Mouse (Mus musculus) heart, embryonic 14.5 days (tissue): ENCODE measurements around the gene Ifi213. TPM values are rescaled to one million over a fixed set of nuclear protein-coding genes. Genes with fewer than 3 reads are reported as not detected.
"Not testable (repeated sequence)": the region's sequence is repeated elsewhere in the genome, so short reads cannot be mapped to it uniquely, and the experiment has no call there.

ENCODE experiments used
- ATAC-seq: fragments of 200-750 bp; cut with Nextera tagmentation; 2 replicates; pipeline ENCODE4 v1.8.0; 2017; ENCODE audit warnings: low read depth, moderate TSS enrichment; ENCODE audit not compliant: insufficient number of reproducible peaks, insufficient read depth, low FRiP score
- H3K27ac ChIP-seq, 2 experiments: fragments of 200-500 bp in 1 of 2; fragments of 300-500 bp in 1 of 2; sonication (generic) in 1 of 2; replicated peaks in 1 of 2; 2 replicates each; pipeline ENCODE4 v1.5.1; 2012 to 2014; ENCODE audit warnings: low read depth in 2 of 2, low read length in 2 of 2, control low read depth in 1 of 2, mild to moderate bottlenecking in 1 of 2, mixed read lengths in 1 of 2; ENCODE audit not compliant: control insufficient read depth in 1 of 2, insufficient read depth in 1 of 2
- H3K27me3 ChIP-seq: fragments of 300-500 bp; sonication (generic); 2 replicates; pipeline ENCODE4 v1.6.1; 2014; ENCODE audit warnings: mild to moderate bottlenecking, low read length, control low read depth; ENCODE audit not compliant: control insufficient read depth, insufficient read depth
- H3K36me3 ChIP-seq: fragments of 300-500 bp; sonication (generic); 2 replicates; pipeline ENCODE4 v1.6.1; 2014; ENCODE audit warnings: mild to moderate bottlenecking, control low read depth, low read length, mixed read lengths; ENCODE audit not compliant: control insufficient read depth, insufficient read depth
- H3K4me1 ChIP-seq, 2 experiments: fragments of 200-500 bp in 1 of 2; fragments of 300-500 bp in 1 of 2; sonication (generic) in 1 of 2; 2 replicates each; pipeline ENCODE4 v1.6.1; 2012 to 2014; ENCODE audit warnings: low read length in 2 of 2, control low read depth in 1 of 2, mixed read lengths in 1 of 2; ENCODE audit not compliant: control insufficient read depth in 2 of 2, insufficient read depth in 2 of 2
- H3K4me2 ChIP-seq: fragments of 300-500 bp; sonication (generic); 2 replicates; pipeline ENCODE4 v1.6.1; 2014; ENCODE audit warnings: mild to moderate bottlenecking, low read length
- H3K4me3 ChIP-seq, 2 experiments: fragments of 200-500 bp in 1 of 2; fragments of 300-500 bp in 1 of 2; sonication (generic) in 1 of 2; 2 replicates each; pipeline ENCODE4 v1.5.1; 2012 to 2014; ENCODE audit warnings: low read length in 2 of 2, mild to moderate bottlenecking in 2 of 2, control low read depth in 1 of 2, low read depth in 1 of 2, moderate library complexity in 1 of 2; ENCODE audit not compliant: control insufficient read depth in 1 of 2, insufficient read depth in 1 of 2
- H3K9ac ChIP-seq: fragments of 300-500 bp; sonication (generic); 2 replicates; pipeline ENCODE4 v1.6.1; 2014; ENCODE audit warnings: mild to moderate bottlenecking, low read length
- H3K9me3 ChIP-seq: fragments of 300-500 bp; sonication (generic); 2 replicates; pipeline ENCODE4 v1.6.1; 2016; ENCODE audit warnings: low read length, control low read depth; ENCODE audit not compliant: control insufficient read depth
- WGBS: fragments of 180-500 bp; shearing (Covaris S2); extraction: QIAGEN DNeasy Blood & Tissue Kit; methylation state at CpG from one replicate; pipeline ENCODE4 v1.1.7; 2014; 5-methylcytosine and 5-hydroxymethylcytosine counted together
- polyA plus RNA-seq: library from polyadenylated mRNA; unstranded; fragments of >200 nt; fragmentation: Nextera tagmentation; extraction: Ambion mirVana; gene quantifications from 2 replicates; pipeline ENCODE4 v1.2.1, GENCODE M21; 2014

Ifi213 gene
- polyA plus RNA-seq = 0.22 TPM in 1 of 2 replicates, not detected in the other

DNA sequence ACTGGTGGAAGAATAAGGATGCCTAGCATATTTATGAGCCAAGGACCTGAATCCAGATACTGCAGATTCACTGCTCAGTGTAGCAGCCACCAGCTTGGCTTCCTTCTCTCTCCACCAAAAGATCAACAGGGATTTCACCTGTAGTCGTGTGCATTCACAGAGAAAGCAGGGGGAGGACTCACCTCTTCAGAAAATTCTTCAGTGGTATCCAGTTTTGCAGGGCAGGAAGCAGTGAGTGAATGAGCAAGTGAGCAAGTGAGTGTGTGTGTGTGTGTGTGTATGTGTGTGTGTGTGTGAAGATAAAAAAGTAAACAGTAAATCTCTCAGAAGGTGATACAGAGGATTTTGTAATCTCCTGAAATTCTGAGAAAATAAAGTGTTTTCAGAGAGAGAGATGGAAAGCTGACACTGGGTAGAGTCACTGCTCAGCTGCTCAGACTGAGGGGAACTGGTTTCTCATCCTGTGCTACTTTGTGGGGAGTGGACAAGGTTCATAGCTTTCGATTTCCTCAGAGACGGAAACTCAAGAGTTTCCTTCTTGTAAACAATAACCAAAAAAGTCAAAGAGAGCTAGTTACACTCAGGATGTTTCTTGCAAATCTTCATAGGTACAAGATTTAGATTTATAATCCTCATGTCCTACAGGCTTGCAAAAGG is at the start of gene Ifi213:
Ifi213 (minus strand) TSS at position 437 of the 657 bp plus-strand sequence.
- H3K4me2 ChIP-seq, H3K9ac ChIP-seq, H3K4me3 ChIP-seq, H3K36me3 ChIP-seq, ATAC-seq, H3K4me1 ChIP-seq, H3K27ac ChIP-seq, H3K27me3 ChIP-seq, H3K9me3 ChIP-seq: not testable (repeated sequence)
- WGBS = 62% methylated on average over 3 of the region's 3 CpGs

DNA sequence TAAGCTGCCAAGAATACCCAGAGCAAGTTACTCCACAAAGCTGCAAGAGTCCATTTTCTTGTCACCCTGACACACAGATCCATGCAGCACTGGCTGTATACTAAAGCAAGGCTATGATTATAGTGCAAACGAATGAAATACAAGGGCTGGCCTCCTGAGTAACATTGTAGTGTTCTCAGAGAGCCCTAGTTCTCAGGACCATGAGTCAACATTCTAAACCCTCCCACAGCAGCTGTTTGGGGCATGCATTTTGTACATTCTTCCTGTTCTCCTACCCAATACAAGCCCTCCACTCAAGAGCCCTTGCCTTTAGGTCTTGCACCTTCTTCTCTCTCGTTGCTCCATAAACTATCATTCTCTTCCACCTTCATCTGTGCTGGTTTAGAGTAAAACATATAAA is 46.3 kb upstream of the Ifi213 start:
- no peaks in the 10 kb centered on the region for H3K4me1 ChIP-seq
- no peaks in the 10 kb centered on the region for H3K36me3 ChIP-seq
- no peak overlapping the region for H3K9ac ChIP-seq
- H3K9me3 ChIP-seq = no peaks in the 10 kb centered on the region
- ATAC-seq = no peak
- WGBS = 81% methylated on average over 2 of the region's 2 CpGs
- H3K4me2 ChIP-seq = no peak overlapping the region
- no peak overlapping the region for H3K27ac ChIP-seq
- H3K4me3 ChIP-seq = no peak overlapping the region
- no peaks in the 10 kb centered on the region for H3K27me3 ChIP-seq

DNA sequence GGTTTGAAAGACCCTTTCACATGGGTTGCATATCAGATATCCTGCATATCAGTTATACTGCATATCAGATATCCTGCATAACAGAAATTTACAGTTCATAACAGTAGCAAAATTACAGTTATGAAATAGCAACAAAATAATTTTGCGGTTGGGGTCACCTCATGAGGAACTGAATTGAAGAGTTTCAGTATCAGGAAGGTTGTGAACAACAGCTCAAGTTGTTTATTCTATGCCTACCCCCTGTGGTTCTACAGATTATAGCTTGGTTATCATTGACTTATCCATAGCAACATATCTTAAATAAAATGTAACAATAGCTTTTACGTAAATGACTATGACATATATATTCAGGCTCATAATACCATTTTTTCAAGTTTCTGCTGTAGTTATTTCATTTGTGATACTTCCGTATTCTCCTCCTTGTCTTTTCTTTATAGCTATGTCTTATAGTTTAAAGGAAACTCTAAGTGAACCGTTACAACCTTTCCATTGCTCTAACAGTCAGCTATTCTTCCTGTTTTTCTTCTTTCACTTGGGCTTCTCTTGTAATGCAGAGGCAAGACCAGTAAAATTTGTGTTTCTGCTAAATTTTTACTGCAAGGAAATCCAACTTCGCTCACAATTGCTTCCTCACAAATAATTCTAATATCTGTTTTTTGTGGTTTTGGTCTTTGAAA is 35.0 kb upstream of the Ifi213 start:
- no peaks in the 10 kb centered on the region for H3K9me3 ChIP-seq
- no peak overlapping the region for H3K9ac ChIP-seq
- no peak overlapping the region for H3K4me3 ChIP-seq
- no peaks in the 10 kb centered on the region for H3K36me3 ChIP-seq
- no peak for ATAC-seq
- no peak overlapping the region for H3K4me2 ChIP-seq
- no peak overlapping the region for H3K27ac ChIP-seq
- H3K4me1 ChIP-seq = no peaks in the 10 kb centered on the region
- H3K27me3 ChIP-seq = no peaks in the 10 kb centered on the region
- 80% methylated on average over 5 of the region's 5 CpGs for WGBS

DNA sequence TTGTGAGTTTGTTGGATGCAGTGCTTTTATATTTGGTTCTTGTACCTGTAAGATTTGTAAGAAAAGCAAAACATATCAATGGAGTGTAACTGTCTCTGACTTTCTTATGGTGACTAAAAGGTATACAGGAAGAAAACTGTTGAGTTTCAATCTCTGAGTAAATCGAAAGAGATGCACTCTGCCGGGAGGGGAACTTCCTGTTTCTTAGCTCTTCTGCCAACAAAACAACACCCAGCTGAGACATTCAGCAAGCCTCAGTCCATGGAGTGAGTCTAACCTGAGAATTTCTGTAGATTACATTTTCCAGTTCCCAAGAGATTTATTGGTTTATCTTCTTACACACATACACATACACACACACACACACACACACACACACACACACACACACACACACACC is 31.5 kb upstream of the Ifi213 start, which contains the start of gene Ifi209:
Ifi209 (plus strand) TSS at position 296 of the 400 bp plus-strand sequence.
- H3K9me3 ChIP-seq, H3K4me3 ChIP-seq, H3K4me1 ChIP-seq, H3K27me3 ChIP-seq, H3K4me2 ChIP-seq, H3K36me3 ChIP-seq, H3K27ac ChIP-seq, ATAC-seq, H3K9ac ChIP-seq: not testable (repeated sequence)
- WGBS = 51% methylated on average over 2 of the region's 2 CpGs

DNA sequence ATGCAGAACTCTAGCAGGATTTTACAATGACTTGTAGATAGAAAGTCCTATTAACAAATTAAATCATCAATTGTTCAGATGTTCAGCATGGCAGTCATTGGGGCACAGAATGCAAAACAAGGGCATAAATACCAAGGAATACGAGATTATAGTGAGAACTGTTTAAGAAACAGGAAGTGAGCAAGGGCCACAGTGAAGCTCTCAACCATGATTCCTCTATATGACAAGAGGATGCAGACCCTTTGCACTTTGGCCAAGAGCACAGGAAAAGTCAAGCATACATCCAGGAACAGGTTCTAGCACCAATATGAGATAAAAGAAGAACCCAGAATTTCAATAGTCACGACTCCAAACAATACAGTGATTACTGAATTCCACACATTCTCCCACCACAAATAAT is 27.6 kb upstream of the Ifi213 start:
- WGBS = 55% methylated on average over 2 of the region's 2 CpGs
- no peak overlapping the region for H3K4me2 ChIP-seq
- H3K4me3 ChIP-seq = no peak overlapping the region
- H3K9ac ChIP-seq = no peak overlapping the region
- H3K9me3 ChIP-seq = no peaks in the 10 kb centered on the region
- ATAC-seq = no peak
- H3K27ac ChIP-seq = no peak overlapping the region
- H3K36me3 ChIP-seq = no peaks in the 10 kb centered on the region
- H3K27me3 ChIP-seq = no peaks in the 10 kb centered on the region
- no peaks in the 10 kb centered on the region for H3K4me1 ChIP-seq

DNA sequence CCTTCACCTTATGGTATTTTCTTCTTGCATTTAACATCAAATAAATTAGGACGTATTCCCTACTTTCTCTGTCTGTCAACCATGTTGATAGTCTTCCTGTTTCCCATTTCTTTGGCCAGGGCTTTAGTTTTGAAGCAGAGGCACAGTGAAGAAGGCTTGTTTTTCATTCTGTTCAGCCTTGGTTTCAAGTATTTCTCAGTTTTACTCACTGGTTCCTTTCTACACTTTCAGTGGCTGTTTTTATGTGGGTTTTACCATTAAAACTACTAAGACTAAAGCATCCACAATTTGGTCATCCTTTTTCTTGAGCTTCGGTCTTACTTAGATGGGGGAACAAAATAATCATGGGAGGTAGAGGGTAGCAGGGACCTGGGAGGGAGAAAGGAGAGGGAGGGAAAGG is 25.0 kb upstream of the Ifi213 start:
- 89% methylated on average over 2 of the region's 2 CpGs for WGBS
- no peak for ATAC-seq

DNA sequence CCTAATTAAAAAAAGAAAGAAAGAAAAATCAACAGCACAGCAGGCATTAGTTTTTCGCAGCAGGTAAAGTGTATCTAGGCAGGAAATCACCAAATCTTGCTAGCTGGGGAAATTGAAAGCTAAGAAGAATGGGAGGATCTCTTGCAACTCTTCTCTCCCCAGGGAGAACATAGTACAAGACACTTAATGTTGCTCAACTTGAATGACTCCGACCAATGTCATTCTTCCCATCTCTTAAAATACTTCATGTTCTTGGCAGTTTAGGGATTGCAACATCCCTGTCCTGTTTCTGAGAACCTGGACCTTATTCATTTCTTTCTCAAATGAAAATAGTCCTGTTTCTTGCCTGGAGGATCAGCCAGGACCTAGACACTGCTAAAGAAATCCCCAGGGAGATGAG is 23.1 kb upstream of the Ifi213 start:
- not testable (repeated sequence) for H3K4me1 ChIP-seq, H3K4me2 ChIP-seq, H3K4me3 ChIP-seq, H3K9me3 ChIP-seq, H3K36me3 ChIP-seq, ATAC-seq, H3K27ac ChIP-seq, H3K27me3 ChIP-seq, H3K9ac ChIP-seq
- WGBS = 78% methylated on average over 2 of the region's 2 CpGs

More for the DNA sequence above, 25.0 kb upstream of the Ifi213 start:
- no peak overlapping the region for H3K27ac ChIP-seq
- no peak overlapping the region for H3K4me2 ChIP-seq
- H3K27me3 ChIP-seq = no peaks in the 10 kb centered on the region
- no peaks in the 10 kb centered on the region for H3K36me3 ChIP-seq
- H3K4me3 ChIP-seq = no peak overlapping the region
- H3K9ac ChIP-seq = no peak overlapping the region
- no peaks in the 10 kb centered on the region for H3K4me1 ChIP-seq
- H3K9me3 ChIP-seq = no peaks in the 10 kb centered on the region
